Mouse (Mus musculus) kidney, embryonic 15.5 days (tissue): ENCODE results near the gene Rnase1. TPM values are rescaled to one million over a fixed set of nuclear protein-coding genes. Genes with fewer than 3 reads are reported as not detected.
A peak's percentile ranks its signal among the peaks of the same experiment; 100 is the strongest.
"Not testable (repeated sequence)": the region's sequence is repeated elsewhere in the genome, so short reads cannot be mapped to it uniquely, and the experiment has no call there.

Source experiments
- ATAC-seq: fragments of 200-750 bp; cut with Nextera tagmentation; replicated peaks from 2 replicates; pipeline ENCODE4 v1.8.0; 2017; ENCODE audit warnings: moderate TSS enrichment; ENCODE audit not compliant: low FRiP score
- H3K27ac ChIP-seq: fragments of 300-500 bp; sonication (generic); 2 replicates; pipeline ENCODE4 v1.5.1; 2015; ENCODE audit warnings: mild to moderate bottlenecking, inconsistent platforms
- H3K27me3 ChIP-seq: fragments of 300-500 bp; sonication (generic); 2 replicates; pipeline ENCODE4 v1.6.1; 2015; ENCODE audit warnings: inconsistent platforms
- H3K36me3 ChIP-seq: fragments of 300-500 bp; sonication (generic); 2 replicates; pipeline ENCODE4 v1.6.1; 2015; ENCODE audit warnings: inconsistent platforms
- H3K4me1 ChIP-seq: fragments of 300-500 bp; sonication (generic); 2 replicates; pipeline ENCODE4 v1.6.1; 2015; ENCODE audit warnings: inconsistent platforms
- H3K4me2 ChIP-seq: fragments of 300-500 bp; sonication (generic); 2 replicates; pipeline ENCODE4 v1.6.1; 2015; ENCODE audit warnings: moderate library complexity, mild to moderate bottlenecking, inconsistent platforms
- H3K4me3 ChIP-seq: fragments of 300-500 bp; sonication (generic); replicated peaks from 2 replicates; pipeline ENCODE4 v1.5.1; 2015; ENCODE audit warnings: mild to moderate bottlenecking, inconsistent platforms
- H3K9ac ChIP-seq: fragments of 300-500 bp; sonication (generic); 2 replicates; pipeline ENCODE4 v1.6.1; 2015; ENCODE audit warnings: mild to moderate bottlenecking, inconsistent platforms
- H3K9me3 ChIP-seq: fragments of 300-500 bp; sonication (generic); replicated peaks from 2 replicates; pipeline ENCODE4 v1.6.1; 2016; ENCODE audit warnings: inconsistent platforms
- WGBS: fragments of 180-500 bp; shearing (Covaris S2); methylation state at CpG from one replicate; pipeline ENCODE4 v1.1.7; 2015; ENCODE audit warnings: mixed read lengths; 5-methylcytosine and 5-hydroxymethylcytosine counted together
- polyA plus RNA-seq: library from polyadenylated mRNA; unstranded; fragments of >200 nt; fragmentation: Nextera tagmentation; extraction: Ambion mirVana; gene quantifications from 2 replicates; pipeline ENCODE4 v1.2.1, GENCODE M21; 2015

Gene Rnase1
- polyA plus RNA-seq, 1 experiment from 2014 or later = 1.00 TPM

- no peak for ATAC-seq
- Histone ChIP-seq H3K9me3 (no peaks in the 10 kb centered on the region), H3K27ac (no peak overlapping the region), H3K9ac (no peak overlapping the region), H3K36me3 (no peaks in the 10 kb centered on the region), H3K27me3 (no peaks in the 10 kb centered on the region), H3K4me2 (no peak overlapping the region), H3K4me3 (no peak overlapping the region), H3K4me1 (0 out of 2 replicates have a peak, but pooled peaks cover 2% of the 10 kb centered on the region)
- 93% methylated on average over 2 of the region's 2 CpGs for WGBS
Measured at GRCm38 (mm10) chr14:51104366-51104765, 42.2 kb downstream of the Rnase1 start.

GRCm38 (mm10) chr14:51103217-51103616 is 43.4 kb downstream of the Rnase1 start:
- Histone ChIP-seq H3K4me3 (no peak overlapping the region), H3K4me1 (0 out of 2 replicates have a peak, but pooled peaks cover 5% of the 10 kb centered on the region), H3K27ac (no peak overlapping the region), H3K4me2 (no peak overlapping the region), H3K36me3 (no peaks in the 10 kb centered on the region), H3K27me3 (no peaks in the 10 kb centered on the region), H3K9me3 (no peaks in the 10 kb centered on the region), H3K9ac (no peak overlapping the region)
- 60% methylated on average over 3 of the region's 3 CpGs for WGBS
- no peak for ATAC-seq

- Histone ChIP-seq H3K36me3 (no peaks in the 10 kb centered on the region), H3K9ac (no peak overlapping the region), H3K4me3 (no peak overlapping the region), H3K27ac (no peak overlapping the region), H3K9me3 (no peaks in the 10 kb centered on the region), H3K27me3 (no peaks in the 10 kb centered on the region), H3K4me2 (no peak overlapping the region), H3K4me1 (peaks cover 3% of the 10 kb centered on the region; the same call in 1 of the 2 replicates)
- ATAC-seq = no peak
- 77% methylated on average over 9 of the region's 9 CpGs for WGBS
Measured at GRCm38 (mm10) chr14:51101284-51101683, 45.3 kb downstream of the Rnase1 start.

- no peaks in the 10 kb centered on the region for H3K9me3 ChIP-seq
- WGBS = 94% methylated on average over 11 of the region's 11 CpGs
- H3K4me3 ChIP-seq = no peak overlapping the region
- H3K4me2 ChIP-seq = no peak overlapping the region
- no peak overlapping the region for H3K27ac ChIP-seq
- no peak overlapping the region for H3K9ac ChIP-seq
- ATAC-seq = no peak
- H3K36me3 ChIP-seq = no peaks in the 10 kb centered on the region
- no peaks in the 10 kb centered on the region for H3K27me3 ChIP-seq
- H3K4me1 ChIP-seq = peaks cover 13% of the 10 kb centered on the region; the same call in 1 of the 2 replicates
Measured at GRCm38 (mm10) chr14:51098921-51099320, 47.7 kb downstream of the Rnase1 start.

GRCm38 (mm10) chr14:51098300-51098699 is 48.3 kb downstream of the Rnase1 start:
- H3K36me3 ChIP-seq, H3K9ac ChIP-seq, H3K4me2 ChIP-seq, H3K4me3 ChIP-seq, H3K27ac ChIP-seq, H3K27me3 ChIP-seq, H3K9me3 ChIP-seq: not testable (repeated sequence)
- WGBS = 20% methylated on average over 1 of the region's 1 CpGs
- H3K4me1 ChIP-seq = peaks cover 13% of the 10 kb centered on the region; the same call in 1 of the 2 replicates
- peak; percentile 28; the same call in 1 of the 2 replicates for ATAC-seq

- no peaks in the 10 kb centered on the region for H3K9me3 ChIP-seq
- H3K36me3 ChIP-seq = no peaks in the 10 kb centered on the region
- H3K4me3 ChIP-seq = no peak overlapping the region
- H3K27me3 ChIP-seq = no peaks in the 10 kb centered on the region
- peak overlapping the region; percentile 67 for H3K27ac ChIP-seq
- ATAC-seq = 0 out of 2 replicates have a peak, but pooled peaks have one; percentile 44
- H3K4me2 ChIP-seq = peak overlapping the region; percentile 19
- H3K9ac ChIP-seq = no peak overlapping the region
- 43% methylated on average over 9 of the region's 9 CpGs for WGBS
- H3K4me1 ChIP-seq = peaks cover 25% of the 10 kb centered on the region; the same call in 1 of the 2 replicates
Measured at GRCm38 (mm10) chr14:51095736-51096524, 50.7 kb downstream of the Rnase1 start.

Other genes starting within 250 kb of the Rnase1 start
- gene Klhl33, start 249.3 kb downstream of the Rnase1 start, polyA plus RNA-seq = 0.19 TPM in 2 replicates
- gene Osgep, start 221.9 kb downstream of the Rnase1 start, polyA plus RNA-seq = 166 and 173 TPM in 2 replicates
- 301 and 306 TPM in 2 replicates for gene Apex1, start 221.8 kb downstream of the Rnase1 start, polyA plus RNA-seq
- gene Pip4p1, start 215.9 kb downstream of the Rnase1 start, polyA plus RNA-seq = 49.5 and 53.9 TPM in 2 replicates
- 74.3 and 78.6 TPM in 2 replicates for gene Pnp, start 215.7 kb downstream of the Rnase1 start, polyA plus RNA-seq
- gene Gm49342, start 202.3 kb downstream of the Rnase1 start, polyA plus RNA-seq = not detected in 2 replicates
- 0.62 and 1.0 TPM in 2 replicates for gene Pnp2, start 190.8 kb downstream of the Rnase1 start, polyA plus RNA-seq
- gene Rnase10, start 139.0 kb downstream of the Rnase1 start, polyA plus RNA-seq = not detected in 2 replicates
- 0.17 TPM in 1 of 2 replicates, not detected in the other for gene Rnase9, start 104.9 kb downstream of the Rnase1 start, polyA plus RNA-seq
- 0.38 TPM in 1 of 2 replicates, not detected in the other for gene Rnase11, start 96.6 kb downstream of the Rnase1 start, polyA plus RNA-seq
- gene Rnase12, start 89.1 kb downstream of the Rnase1 start, polyA plus RNA-seq = 10.2 and 11.1 TPM in 2 replicates
- gene Olfr750, start 72.3 kb downstream of the Rnase1 start, polyA plus RNA-seq = 0.04 TPM in 1 of 2 replicates, not detected in the other
- gene Rnase4, start 55.7 kb downstream of the Rnase1 start, polyA plus RNA-seq = 37.8 and 40.5 TPM in 2 replicates
- 8.4 and 9.8 TPM in 2 replicates for gene Ang, start 55.6 kb downstream of the Rnase1 start, polyA plus RNA-seq
- gene Eddm3b, start 32.4 kb downstream of the Rnase1 start, polyA plus RNA-seq = 2.0 and 2.1 TPM in 2 replicates
- gene Rnase6, start 22.9 kb downstream of the Rnase1 start, polyA plus RNA-seq = 0.52 and 1.3 TPM in 2 replicates
- not detected in 2 replicates for gene Rnase2b, start 15.5 kb upstream of the Rnase1 start, polyA plus RNA-seq
- not detected in 2 replicates for gene Ang2, start 52.4 kb upstream of the Rnase1 start, polyA plus RNA-seq
- not detected in 2 replicates for gene Ear14, start 56.6 kb upstream of the Rnase1 start, polyA plus RNA-seq
- not detected in 2 replicates for gene Rnase2a, start 109.3 kb upstream of the Rnase1 start, polyA plus RNA-seq
- gene Gm7247, start 215.0 kb upstream of the Rnase1 start, polyA plus RNA-seq = not detected in 2 replicates